Mouse (Mus musculus): ENCODE measurements at regions not wholly inside any gene's neighbourhood (a gene's known extent, or its start where the extent isn't known, plus 50 kb on each side); places are given as distances from the start of the nearest gene placed in this dataset.

DNA sequence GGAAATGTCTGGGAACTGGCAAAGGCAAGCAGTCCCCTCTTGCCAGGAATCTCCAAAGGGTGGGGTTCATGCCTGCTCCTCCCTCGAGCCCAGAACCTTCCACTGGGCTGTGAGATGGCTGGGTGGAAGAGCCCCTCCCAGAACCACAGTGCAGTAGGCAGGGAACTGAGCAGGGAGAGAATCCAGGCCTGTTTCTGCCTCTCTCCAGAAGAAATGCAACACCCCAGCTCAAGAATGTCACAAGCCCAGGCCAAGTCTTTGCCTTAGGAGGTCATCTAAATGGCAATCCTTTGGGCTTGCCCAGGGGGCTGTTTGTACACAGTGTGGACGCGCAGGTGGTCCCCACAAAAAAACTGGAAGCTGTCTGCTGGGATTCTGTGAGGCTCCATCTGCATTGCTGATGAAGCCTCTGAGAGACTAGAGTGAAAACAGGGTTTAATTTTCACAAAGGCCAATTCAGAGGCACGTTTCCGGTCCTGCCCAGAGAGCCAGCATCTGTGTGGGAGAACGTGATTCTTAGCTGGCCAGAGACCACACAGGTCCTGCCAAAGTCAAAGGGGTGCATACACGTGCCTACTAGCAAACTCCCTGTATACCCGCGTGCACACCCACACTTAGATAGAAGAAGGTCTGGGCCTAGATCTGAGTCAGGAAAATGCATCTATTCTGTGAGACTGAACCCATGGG is 129.0 kb downstream of the Hmg20a start:
- Histone ChIP-seq H3K27me3 (peaks cover 3% of the 10 kb centered on the region; the same call in 1 of the 2 replicates), H3K27ac (peak overlapping the region; percentile 69), H3K9ac (no peak overlapping the region), H3K4me3 (no peak overlapping the region), H3K36me3 (no peaks in the 10 kb centered on the region), H3K9me3 (no peaks in the 10 kb centered on the region), H3K4me1 (peaks cover 9% of the 10 kb centered on the region), H3K4me2 (no peak overlapping the region)
- WGBS = 49% methylated on average over 9 of the region's 9 CpGs
- no peak for ATAC-seq (ENCODE audit: insufficient number of reproducible peaks, low FRiP score, low TSS enrichment, low read depth)

- Histone ChIP-seq H3K27ac (no peak overlapping the region), H3K4me2 (no peak overlapping the region), H3K4me1 (peaks cover 25% of the 10 kb centered on the region), H3K9ac (no peak overlapping the region), H3K9me3 (no peaks in the 10 kb centered on the region), H3K27me3 (peaks cover 3% of the 10 kb centered on the region; the same call in 1 of the 2 replicates), H3K4me3 (no peak overlapping the region), H3K36me3 (no peaks in the 10 kb centered on the region)
- 45% methylated on average over 8 of the region's 8 CpGs for WGBS
- ATAC-seq (ENCODE audit: insufficient number of reproducible peaks, low FRiP score, low TSS enrichment, low read depth) = no peak
Measured at GRCm38 (mm10) chr9:56549774-56550173, 131.4 kb downstream of the Hmg20a start.

GRCm38 (mm10) chr9:56550178-56550577 is 131.8 kb downstream of the Hmg20a start:
- H3K27ac ChIP-seq = no peak overlapping the region

GRCm38 (mm10) chr9:56551376-56552186 is 133.2 kb downstream of the Hmg20a start:
- H3K27ac ChIP-seq = no peak overlapping the region
- H3K4me1 ChIP-seq = peaks cover 25% of the 10 kb centered on the region
- H3K9me3 ChIP-seq = no peaks in the 10 kb centered on the region
- no peak overlapping the region for H3K4me2 ChIP-seq
- 64% methylated on average over 11 of the region's 11 CpGs for WGBS
- H3K27me3 ChIP-seq = peaks cover 6% of the 10 kb centered on the region; the same call in 1 of the 2 replicates
- H3K36me3 ChIP-seq = no peaks in the 10 kb centered on the region
- ATAC-seq (ENCODE audit: insufficient number of reproducible peaks, low FRiP score, low TSS enrichment, low read depth) = no peak
- no peak overlapping the region for H3K4me3 ChIP-seq
- no peak overlapping the region for H3K9ac ChIP-seq

More at GRCm38 (mm10) chr9:56550178-56550577, 131.8 kb downstream of the Hmg20a start:
- no peak for ATAC-seq (ENCODE audit: insufficient number of reproducible peaks, low FRiP score, low TSS enrichment, low read depth)
- H3K9ac ChIP-seq = no peak overlapping the region
- H3K9me3 ChIP-seq = no peaks in the 10 kb centered on the region
- H3K4me3 ChIP-seq = no peak overlapping the region
- H3K4me1 ChIP-seq = peaks cover 25% of the 10 kb centered on the region
- 40% methylated on average over 4 of the region's 4 CpGs for WGBS
- H3K27me3 ChIP-seq = peaks cover 3% of the 10 kb centered on the region; the same call in 1 of the 2 replicates
- H3K4me2 ChIP-seq = no peak overlapping the region
- no peaks in the 10 kb centered on the region for H3K36me3 ChIP-seq

DNA sequence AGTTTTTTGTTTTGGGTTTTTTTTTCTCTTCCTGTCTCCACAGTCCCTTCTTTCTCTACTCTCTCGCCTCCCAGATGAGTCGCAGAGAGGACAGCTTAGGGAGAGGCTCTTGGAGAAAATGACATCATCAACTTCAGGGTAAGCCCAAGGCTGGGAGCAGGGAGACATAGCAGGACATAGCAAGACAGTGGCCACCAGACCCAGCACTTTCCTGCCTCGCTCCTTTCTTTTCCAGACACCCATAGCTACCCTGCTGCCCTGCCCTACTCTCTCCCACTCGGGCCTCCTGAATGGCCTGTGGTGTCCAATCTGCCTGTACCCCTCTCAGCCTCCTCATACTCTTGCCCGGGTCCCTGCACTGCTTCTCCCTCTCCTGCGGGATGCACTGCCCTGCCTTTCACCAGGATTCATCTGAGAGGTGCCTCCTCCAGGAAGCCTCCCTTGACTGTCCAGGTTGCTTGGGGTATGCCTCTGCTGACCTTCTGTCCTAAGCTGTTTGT is 133.8 kb downstream of the Hmg20a start:
- no peaks in the 10 kb centered on the region for H3K36me3 ChIP-seq
- no peak overlapping the region for H3K4me2 ChIP-seq
- H3K4me1 ChIP-seq = peaks cover 23% of the 10 kb centered on the region
- peaks cover 6% of the 10 kb centered on the region; the same call in 1 of the 2 replicates for H3K27me3 ChIP-seq
- H3K27ac ChIP-seq = no peak overlapping the region
- WGBS = 71% methylated on average over 6 of the region's 6 CpGs
- H3K4me3 ChIP-seq = no peak overlapping the region
- no peaks in the 10 kb centered on the region for H3K9me3 ChIP-seq
- no peak for ATAC-seq (ENCODE audit: insufficient number of reproducible peaks, low FRiP score, low TSS enrichment, low read depth)
- no peak overlapping the region for H3K9ac ChIP-seq

DNA sequence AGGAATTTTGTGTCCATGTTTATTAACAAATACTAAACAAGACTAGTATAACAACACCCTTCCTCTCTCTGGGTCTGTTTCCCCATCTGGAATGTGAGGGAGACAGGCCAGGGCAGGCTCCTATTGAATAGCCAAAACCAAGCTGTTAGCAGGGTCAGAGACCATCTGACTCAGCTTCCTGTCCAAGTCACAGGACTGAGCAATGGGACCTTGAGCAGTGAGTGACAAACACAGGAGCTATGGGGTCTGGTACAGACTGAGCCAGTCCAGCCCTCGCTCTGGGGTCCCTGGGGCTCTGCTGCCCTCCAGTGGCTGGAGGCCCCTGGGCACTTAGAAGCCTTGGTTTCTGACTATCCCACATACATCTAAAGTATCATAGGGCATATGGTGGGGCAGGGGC is 134.4 kb downstream of the Hmg20a start:
- 12% methylated on average over 1 of the region's 1 CpGs for WGBS
- H3K4me1 ChIP-seq = peaks cover 19% of the 10 kb centered on the region
- H3K27ac ChIP-seq = no peak overlapping the region
- H3K36me3 ChIP-seq = no peaks in the 10 kb centered on the region
- peak; percentile 62 for ATAC-seq (ENCODE audit: insufficient number of reproducible peaks, low FRiP score, low TSS enrichment, low read depth)
- no peaks in the 10 kb centered on the region for H3K9me3 ChIP-seq
- no peak overlapping the region for H3K9ac ChIP-seq
- no peak overlapping the region for H3K4me3 ChIP-seq
- H3K27me3 ChIP-seq = peaks cover 9% of the 10 kb centered on the region; the same call in 1 of the 2 replicates
- no peak overlapping the region for H3K4me2 ChIP-seq

DNA sequence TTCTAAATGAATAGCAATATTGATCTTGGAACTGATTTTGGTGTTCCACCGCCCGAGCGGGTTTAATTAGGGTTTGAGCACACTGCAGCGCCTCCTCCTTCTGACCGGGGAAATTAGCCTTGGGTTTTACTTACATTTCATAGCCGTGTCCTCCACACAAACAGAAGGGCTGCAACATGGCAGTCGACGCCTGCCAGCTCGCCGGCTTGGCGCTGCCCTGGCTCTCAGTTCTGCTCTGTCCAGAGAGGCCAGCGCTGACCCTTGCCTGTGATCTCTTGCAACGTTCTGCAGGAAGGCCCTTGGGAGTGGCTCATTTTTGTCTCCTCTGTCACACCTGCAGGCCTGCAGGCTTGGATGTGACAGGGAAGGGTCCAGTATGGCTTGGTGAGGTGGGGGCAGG is 135.2 kb downstream of the Hmg20a start:
- H3K4me3 ChIP-seq = no peak overlapping the region
- H3K9me3 ChIP-seq = no peaks in the 10 kb centered on the region
- peaks cover 9% of the 10 kb centered on the region; the same call in 1 of the 2 replicates for H3K27me3 ChIP-seq
- no peak overlapping the region for H3K27ac ChIP-seq
- WGBS = 44% methylated on average over 13 of the region's 13 CpGs
- H3K4me1 ChIP-seq = peaks cover 19% of the 10 kb centered on the region
- no peak overlapping the region for H3K4me2 ChIP-seq
- ATAC-seq (ENCODE audit: insufficient number of reproducible peaks, low FRiP score, low TSS enrichment, low read depth) = no peak
- H3K9ac ChIP-seq = no peak overlapping the region
- no peaks in the 10 kb centered on the region for H3K36me3 ChIP-seq

- Histone ChIP-seq H3K4me1 (peaks cover 19% of the 10 kb centered on the region), H3K4me2 (no peak overlapping the region), H3K27ac (no peak overlapping the region), H3K27me3 (peaks cover 9% of the 10 kb centered on the region; the same call in 1 of the 2 replicates), H3K9ac (no peak overlapping the region), H3K9me3 (no peaks in the 10 kb centered on the region), H3K4me3 (no peak overlapping the region), H3K36me3 (no peaks in the 10 kb centered on the region)
- no peak for ATAC-seq (ENCODE audit: insufficient number of reproducible peaks, low FRiP score, low TSS enrichment, low read depth)
- 35% methylated on average over 6 of the region's 6 CpGs for WGBS
Measured at GRCm38 (mm10) chr9:56554096-56554495, 135.7 kb downstream of the Hmg20a start.

DNA sequence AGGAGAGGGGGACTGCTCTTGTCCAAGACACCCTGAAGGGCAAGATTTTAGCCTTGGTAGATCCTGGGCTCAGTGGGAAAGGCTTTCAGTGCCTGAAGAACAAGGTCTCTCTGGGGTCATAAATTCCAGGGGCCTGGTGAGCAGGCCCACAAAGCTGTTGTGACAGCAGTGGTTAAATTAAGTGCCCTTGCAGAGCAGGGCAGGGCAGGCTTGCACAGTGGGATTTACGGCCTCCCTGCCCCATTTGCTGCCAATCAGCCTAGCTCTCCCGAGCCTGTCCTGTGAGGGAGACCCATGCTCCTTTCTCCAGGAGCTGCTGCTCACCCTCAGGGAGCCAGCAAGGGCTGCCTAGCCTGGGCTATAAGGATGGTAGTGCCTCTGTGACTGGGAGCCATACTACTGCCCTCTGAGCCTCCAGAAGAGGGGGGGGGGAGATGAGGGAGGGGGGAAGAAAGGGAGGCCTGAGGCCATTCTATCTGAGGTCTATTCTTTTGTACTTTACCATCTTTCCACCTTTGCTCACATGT is 141.3 kb downstream of the Hmg20a start:
- H3K27me3 ChIP-seq = 0 out of 2 replicates have a peak, but pooled peaks cover 6% of the 10 kb centered on the region
- no peak overlapping the region for H3K9ac ChIP-seq
- no peak overlapping the region for H3K27ac ChIP-seq
- 12% methylated on average over 2 of the region's 2 CpGs for WGBS
- no peaks in the 10 kb centered on the region for H3K36me3 ChIP-seq
- H3K4me1 ChIP-seq = no peaks in the 10 kb centered on the region
- no peak for ATAC-seq (ENCODE audit: insufficient number of reproducible peaks, low FRiP score, low TSS enrichment, low read depth)
- no peak overlapping the region for H3K4me3 ChIP-seq
- H3K9me3 ChIP-seq = no peaks in the 10 kb centered on the region
- no peak overlapping the region for H3K4me2 ChIP-seq

DNA sequence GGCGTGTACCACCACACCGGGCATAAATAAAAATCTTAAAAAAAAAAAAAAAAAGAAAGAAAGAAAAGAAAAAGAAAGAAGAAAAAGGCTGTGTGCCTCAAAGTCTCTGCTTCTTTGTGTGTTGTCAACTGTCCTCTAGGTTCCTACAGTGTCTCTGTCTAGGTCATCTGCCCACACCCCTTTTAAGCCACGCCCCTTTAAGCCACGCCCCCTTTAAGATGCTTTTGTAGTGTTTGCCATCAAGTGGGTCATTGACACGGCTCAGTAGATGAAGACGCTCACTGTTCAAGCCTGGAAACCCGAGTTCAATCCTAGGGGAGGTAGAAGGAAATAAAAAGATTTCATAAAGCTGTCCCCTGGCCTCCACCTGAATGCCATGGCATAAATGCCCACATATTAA is 144.0 kb downstream of the Hmg20a start:
- no peak for ATAC-seq (ENCODE audit: insufficient number of reproducible peaks, low FRiP score, low TSS enrichment, low read depth)
- Histone ChIP-seq H3K4me1 (no peaks in the 10 kb centered on the region), H3K4me3 (no peak overlapping the region), H3K4me2 (no peak overlapping the region), H3K36me3 (no peaks in the 10 kb centered on the region), H3K27me3 (0 out of 2 replicates have a peak, but pooled peaks cover 3% of the 10 kb centered on the region), H3K27ac (no peak overlapping the region), H3K9ac (no peak overlapping the region), H3K9me3 (no peaks in the 10 kb centered on the region)
- WGBS = 58% methylated on average over 7 of the region's 7 CpGs

DNA sequence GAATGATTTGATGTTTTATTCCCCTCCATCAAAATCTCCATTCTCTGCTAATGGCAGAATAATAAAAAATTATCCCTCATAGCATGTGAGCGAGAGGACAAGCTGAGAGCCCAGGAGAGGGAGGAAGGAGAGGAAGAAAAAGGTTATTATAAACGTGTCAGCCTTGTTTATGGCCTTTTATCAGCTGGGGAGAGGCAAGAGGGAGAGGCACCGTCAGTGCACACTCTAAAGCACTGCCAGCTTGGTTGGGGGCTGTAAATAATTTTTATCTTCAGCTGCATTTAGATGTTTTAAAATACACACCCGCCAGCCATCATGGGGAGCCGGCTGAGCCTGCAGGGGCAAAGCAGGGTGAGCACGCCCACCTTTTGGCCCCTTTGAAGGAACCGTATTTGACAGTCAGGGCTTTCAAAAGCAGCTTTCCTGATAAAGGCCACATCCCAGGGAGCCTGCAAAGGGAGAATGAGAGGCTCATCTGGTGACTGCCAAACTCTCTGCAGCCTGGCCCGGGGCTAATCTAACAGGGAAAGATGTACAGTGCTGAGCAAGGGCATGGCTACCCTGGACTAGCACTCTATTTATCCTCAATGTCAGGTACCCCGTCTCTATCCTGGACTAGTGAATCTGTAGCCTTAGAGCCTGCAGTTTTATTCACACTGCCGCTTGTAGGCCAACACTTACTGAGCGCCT is 145.8 kb downstream of the Hmg20a start:
- H3K36me3 ChIP-seq = no peaks in the 10 kb centered on the region
- no peak overlapping the region for H3K9ac ChIP-seq
- H3K9me3 ChIP-seq = no peaks in the 10 kb centered on the region
- H3K4me1 ChIP-seq = no peaks in the 10 kb centered on the region
- no peak overlapping the region for H3K4me2 ChIP-seq
- WGBS = 15% methylated on average over 11 of the region's 11 CpGs
- no peak overlapping the region for H3K4me3 ChIP-seq
- H3K27ac ChIP-seq = no peak overlapping the region
- no peaks in the 10 kb centered on the region for H3K27me3 ChIP-seq
- ATAC-seq (ENCODE audit: insufficient number of reproducible peaks, low FRiP score, low TSS enrichment, low read depth) = no peak
